Mouse (Mus musculus) adrenal gland, postnatal 4 days (tissue): Measurements from ENCODE around the gene Naa38. TPM values are rescaled to one million over a fixed set of nuclear protein-coding genes. Genes with fewer than 3 reads are reported as not detected.

Experiments
- DNase-seq, 2 experiments: peaks; one replicate each; pipeline ENCODE4 v3.0.0; 2021 to 2022; ENCODE audit warnings: low spot score in 2 of 2, mixed read lengths in 2 of 2
- total RNA-seq, 2 experiments: library from RNA; stranded (reverse); gene quantifications; 2 replicates each; pipeline ENCODE4 v1.2.3; 2021

The Naa38 gene
- total RNA-seq, 2 experiments from 2014 or later, result 118 to 129 TPM

- no peak for DNase-seq
These were observed 4.2 kb downstream of the Naa38 start for GRCm38 (mm10) chr11:69399201-69400082.

DNA sequence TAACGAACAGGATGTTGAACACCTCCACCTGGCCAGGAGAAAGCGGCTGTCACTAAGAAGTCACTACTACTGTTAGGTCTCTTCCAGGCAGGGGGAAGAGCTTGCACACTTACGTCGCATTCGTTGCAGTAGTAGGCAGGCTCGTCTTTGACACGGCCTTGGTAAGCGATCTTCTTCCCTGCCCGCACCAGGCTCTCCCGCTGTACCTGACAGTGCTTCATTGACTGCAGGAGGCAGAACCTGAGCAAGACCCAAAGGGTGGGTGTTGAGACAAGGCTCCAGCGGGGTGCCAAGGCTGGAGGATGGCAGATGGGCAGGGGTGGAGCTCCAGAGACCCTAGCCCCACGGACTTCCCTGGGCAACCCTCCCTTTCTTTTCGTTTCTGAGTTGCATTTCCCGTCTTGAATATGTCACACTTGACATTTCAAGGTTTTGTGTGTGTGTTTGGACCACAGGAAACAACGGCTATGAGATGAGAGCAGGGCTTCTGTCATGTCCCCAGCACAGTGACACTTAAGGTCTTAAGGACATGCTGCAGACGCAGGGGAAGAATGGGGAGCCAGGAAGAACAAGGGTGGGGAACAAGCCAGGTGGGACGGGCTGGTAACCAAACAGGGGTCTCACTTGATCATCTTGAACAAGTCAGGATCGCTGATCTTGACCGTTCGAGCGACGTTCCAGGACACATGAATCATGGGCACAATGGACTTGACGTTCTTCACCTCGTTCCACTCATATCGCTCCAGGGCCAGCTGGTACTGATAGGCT lies 5.0 kb downstream of the Naa38 start:
- DNase-seq, result no peak

DNA sequence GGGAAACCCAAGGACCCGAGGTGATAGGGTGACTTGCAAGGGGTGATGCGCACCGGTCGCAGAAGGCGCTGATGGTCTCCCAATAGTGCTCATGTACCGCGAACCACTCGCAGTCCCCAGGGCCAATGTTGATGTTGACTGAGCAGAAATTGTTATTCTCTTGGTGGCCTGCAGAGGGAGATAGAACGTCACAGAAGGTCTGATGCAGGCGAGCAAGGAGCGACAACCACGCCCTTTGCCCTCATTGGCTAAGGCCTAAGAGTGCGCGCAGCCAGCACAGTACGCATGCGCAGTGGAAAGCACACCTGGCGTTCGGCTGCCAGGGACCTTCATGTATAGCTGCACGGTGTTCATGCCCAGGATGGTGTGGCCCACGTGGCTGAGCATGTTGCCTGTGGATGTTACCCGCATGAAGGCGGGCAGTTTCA lies 5.9 kb downstream of the Naa38 start:
- DNase-seq, result peak in 1 of 2 experiments; percentile 72

GRCm38 (mm10) chr11:69401987-69402386 lies 6.7 kb downstream of the Naa38 start:
- no peak for DNase-seq

GRCm38 (mm10) chr11:69403691-69404594 lies 8.7 kb downstream of the Naa38 start:
- DNase-seq, result no peak

- DNase-seq, result no peak
These were observed 9.5 kb downstream of the Naa38 start for GRCm38 (mm10) chr11:69404595-69405396.

DNA sequence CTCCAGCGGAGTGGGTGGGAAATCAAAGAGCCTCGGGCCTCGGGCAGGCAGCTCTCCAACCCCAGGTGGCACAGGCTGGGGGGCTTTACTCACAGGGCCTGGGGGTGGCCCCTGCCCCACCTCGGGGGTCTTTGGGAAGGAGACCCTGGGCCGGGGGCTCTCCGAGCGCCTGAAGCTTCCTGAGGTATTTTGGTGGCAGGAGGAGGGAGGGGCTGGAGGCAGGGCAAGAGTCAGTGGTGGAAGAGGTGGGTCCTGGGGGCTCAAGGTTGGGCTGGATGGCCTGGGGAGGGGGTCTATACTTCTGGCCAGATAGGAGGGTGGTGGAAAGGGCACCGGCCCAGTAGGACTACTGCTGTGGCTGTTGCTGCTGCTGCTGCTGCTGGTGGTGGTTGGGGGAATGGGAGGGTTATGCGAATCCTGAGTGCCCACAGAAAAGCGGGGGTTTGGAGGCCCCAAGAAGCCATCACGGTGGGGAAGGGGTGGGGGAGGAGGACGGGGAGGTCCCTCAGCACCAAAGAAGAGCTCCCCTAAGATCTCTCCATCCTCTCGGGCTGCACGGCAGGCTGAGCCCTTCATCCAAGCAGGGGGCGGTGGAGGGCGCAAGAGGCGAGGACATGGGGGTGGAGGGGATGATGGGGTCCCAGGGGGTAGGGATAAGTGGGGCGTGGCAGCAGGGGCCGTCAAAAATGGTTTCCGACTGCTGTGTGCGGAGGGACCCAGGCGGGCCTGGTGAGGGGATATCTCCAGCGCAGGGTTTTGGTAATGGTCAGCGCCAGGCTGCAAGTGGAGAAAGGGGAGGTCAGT lies 10.3 kb downstream of the Naa38 start:
- DNase-seq, result no peak

GRCm38 (mm10) chr11:69406282-69406681 lies 11.0 kb downstream of the Naa38 start:
- DNase-seq, result no peak

DNA sequence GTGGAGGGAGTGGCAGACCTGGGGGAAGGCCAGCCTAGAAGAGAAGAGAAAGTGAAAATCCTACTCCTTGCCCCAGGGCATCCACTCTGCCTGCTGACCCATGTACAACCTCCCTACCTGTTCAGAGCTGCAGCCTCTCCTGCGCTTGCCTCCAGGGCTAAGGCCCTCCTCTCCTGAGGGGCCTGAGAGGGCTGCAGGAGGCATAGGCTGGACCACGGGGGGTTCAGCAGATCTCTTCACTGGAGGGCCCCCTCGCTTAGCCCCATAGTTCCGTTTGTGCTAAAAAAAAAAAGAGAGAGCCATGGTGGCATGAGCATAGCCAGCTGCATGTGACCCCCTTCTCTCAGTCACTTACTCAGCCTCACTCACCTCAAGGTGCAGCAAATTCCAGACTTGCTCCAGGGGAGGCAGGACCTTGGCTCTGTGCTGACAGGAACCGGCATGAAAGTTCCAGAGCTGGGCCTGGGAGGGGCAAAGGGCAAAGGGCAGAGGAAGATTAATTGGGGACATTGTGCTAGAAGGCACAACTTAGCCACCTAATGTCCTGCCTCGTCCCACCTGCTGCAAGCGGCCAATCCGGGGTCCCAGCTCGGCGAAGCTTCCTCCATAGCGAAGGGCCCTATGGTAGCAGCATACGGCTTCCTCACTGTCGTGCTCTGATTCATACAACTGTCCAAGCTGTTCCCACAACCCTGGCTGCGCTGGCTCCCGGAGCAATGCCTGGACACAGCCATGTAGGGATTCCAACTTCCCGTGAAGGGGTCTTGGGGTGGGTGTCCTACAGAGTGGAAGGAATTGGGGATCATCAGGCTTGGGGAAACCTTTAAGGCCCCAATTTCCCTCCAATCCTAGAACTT lies 11.8 kb downstream of the Naa38 start:
- DNase-seq, result no peak

- no peak for DNase-seq
These were observed 12.4 kb downstream of the Naa38 start for GRCm38 (mm10) chr11:69407724-69408004.

GRCm38 (mm10) chr11:69408541-69409377 lies 13.5 kb downstream of the Naa38 start:
- peak in 1 of 2 experiments; percentile 68 for DNase-seq

DNA sequence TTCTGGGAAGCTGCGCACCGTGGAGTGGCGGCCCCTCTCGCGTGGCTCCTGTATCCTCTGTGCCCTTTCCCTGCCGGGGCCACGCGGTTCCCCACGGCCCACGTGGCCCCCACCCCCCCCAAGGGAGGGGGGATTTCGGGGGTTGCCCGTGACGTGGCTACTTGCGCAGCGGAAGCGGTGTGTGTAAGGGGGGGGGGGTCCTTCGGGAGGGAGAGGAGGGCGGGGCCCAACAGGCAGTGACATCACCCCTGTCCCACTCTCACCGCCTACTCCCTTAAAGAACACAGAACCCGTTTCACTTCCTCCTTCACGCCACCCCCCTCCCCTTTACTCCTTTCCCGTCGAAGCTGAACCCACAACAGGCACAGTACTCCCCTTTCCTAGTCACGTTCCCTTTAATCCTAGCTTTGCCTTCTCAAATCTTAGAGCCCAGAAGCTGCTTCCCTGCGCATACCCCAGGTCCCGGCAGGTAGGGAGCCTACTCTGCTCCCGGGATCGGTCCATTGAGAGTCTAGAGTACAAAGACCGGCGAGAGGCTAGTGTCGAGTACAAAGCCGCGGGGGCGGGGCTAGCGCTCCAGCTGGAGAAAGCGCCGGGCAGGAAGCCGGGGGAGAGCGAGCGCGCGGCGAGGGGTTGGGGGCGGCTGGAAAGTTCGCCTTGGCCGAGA lies 14.2 kb downstream of the Naa38 start:
- peak in 1 of 2 experiments; percentile 75 for DNase-seq

GRCm38 (mm10) chr11:69410045-69410309 lies 14.7 kb downstream of the Naa38 start:
- DNase-seq, result no peak

GRCm38 (mm10) chr11:69410310-69411072 lies 15.2 kb downstream of the Naa38 start:
- no peak for DNase-seq

DNA sequence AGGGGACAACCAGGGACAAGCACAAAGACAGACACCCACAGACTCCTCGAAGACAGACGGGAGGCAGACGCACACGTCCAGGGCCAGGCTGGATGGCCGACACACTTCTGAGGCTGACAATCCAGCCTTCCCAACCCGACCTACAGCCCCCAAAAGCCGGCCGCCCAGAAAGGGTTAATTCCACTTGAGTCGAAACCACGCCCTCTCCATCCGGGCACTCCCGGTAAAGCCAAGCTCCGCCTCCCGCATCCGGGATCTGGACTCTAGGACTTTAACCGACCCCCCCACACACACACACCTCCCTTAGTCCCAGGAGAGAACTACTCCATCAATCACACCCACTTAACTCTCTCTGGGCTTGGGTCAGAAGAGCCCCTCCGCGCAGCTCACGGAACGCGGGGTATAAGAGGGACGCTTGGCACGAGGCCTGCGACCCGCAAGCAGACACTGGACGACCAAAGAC lies 15.8 kb downstream of the Naa38 start:
- DNase-seq, result peak; percentile 79 to 88

- peak in 1 of 2 experiments; percentile 67 for DNase-seq
These were observed 16.4 kb downstream of the Naa38 start for GRCm38 (mm10) chr11:69411538-69412203.
